Mouse (Mus musculus) liver, embryonic 11.5 days (tissue): ENCODE measurements at regions not wholly inside any gene's neighbourhood (a gene's known extent, or its start where the extent isn't known, plus 50 kb on each side); places are given as distances from the start of the nearest gene placed in this dataset.
"Not testable (repeated sequence)": the region's sequence is repeated elsewhere in the genome, so short reads cannot be mapped to it uniquely, and the experiment has no call there.

Experiments
- ATAC-seq: fragments of 200-750 bp; cut with Nextera tagmentation; replicated peaks from 2 replicates; pipeline ENCODE4 v1.8.0; 2017; ENCODE audit warnings: moderate number of reproducible peaks, mild to moderate bottlenecking, moderate TSS enrichment, moderate library complexity; ENCODE audit not compliant: low FRiP score
- DNase-seq: peaks from one replicate; pipeline ENCODE4 v3.0.0-alpha.2; 2017; ENCODE audit warnings: low spot score
- H3K27ac ChIP-seq: fragments of 300-500 bp; sonication (generic); 2 replicates; pipeline ENCODE4 v1.5.1; 2014; ENCODE audit warnings: mild to moderate bottlenecking, low read depth, low read length, control low read depth
- H3K27me3 ChIP-seq: fragments of 300-500 bp; sonication (generic); replicated peaks from 2 replicates; pipeline ENCODE4 v1.6.1; 2014; ENCODE audit warnings: low read length, mixed read lengths; ENCODE audit not compliant: control insufficient read depth, insufficient read depth
- H3K36me3 ChIP-seq: fragments of 300-500 bp; sonication (generic); 2 replicates; pipeline ENCODE4 v1.6.1; 2014; ENCODE audit warnings: mild to moderate bottlenecking, low read length, moderate library complexity, mixed read lengths; ENCODE audit not compliant: control insufficient read depth, insufficient read depth
- H3K4me1 ChIP-seq: fragments of 300-500 bp; sonication (generic); replicated peaks from 2 replicates; pipeline ENCODE4 v1.6.1; 2014; ENCODE audit warnings: low read length, mixed read lengths; ENCODE audit not compliant: control insufficient read depth, insufficient read depth
- H3K4me2 ChIP-seq: fragments of 300-500 bp; sonication (generic); 2 replicates; pipeline ENCODE4 v1.6.1; 2014; ENCODE audit warnings: mild to moderate bottlenecking, control low read depth, moderate library complexity
- H3K4me3 ChIP-seq: fragments of 300-500 bp; sonication (generic); 2 replicates; pipeline ENCODE4 v1.5.1; 2014; ENCODE audit warnings: low read depth, low read length, control low read depth
- H3K9ac ChIP-seq: fragments of 300-500 bp; sonication (generic); 2 replicates; pipeline ENCODE4 v1.6.1; 2014; ENCODE audit warnings: low read depth, low read length, control low read depth
- H3K9me3 ChIP-seq: fragments of 300-500 bp; sonication (generic); 2 replicates; pipeline ENCODE4 v1.6.1; 2016; ENCODE audit warnings: low read length, inconsistent platforms, mixed read lengths; ENCODE audit not compliant: control insufficient read depth
- whole genome bisulfite sequencing: fragments of 180-500 bp; shearing (Covaris S2); extraction: QIAGEN DNeasy Blood & Tissue Kit; methylation state at CpG from one replicate; pipeline ENCODE4 v1.1.7; 2014; 5-methylcytosine and 5-hydroxymethylcytosine counted together

GRCm38 (mm10) chr12:20884104-20884503 lies 106.2 kb upstream of the Asap2 start:
- not testable (repeated sequence) for H3K9me3 ChIP-seq, H3K36me3 ChIP-seq, H3K27me3 ChIP-seq, H3K4me3 ChIP-seq, H3K9ac ChIP-seq, H3K4me1 ChIP-seq, ATAC-seq, H3K4me2 ChIP-seq, H3K27ac ChIP-seq, DNase-seq
- WGBS = 66% methylated on average over 6 of the region's 6 CpGs

- Histone ChIP-seq H3K27ac (peak overlapping the region; percentile 58; the same call in 1 of the 2 replicates), H3K9ac (peak overlapping the region; percentile 86), H3K4me3 (peak overlapping the region; percentile 80), H3K4me2 (peak overlapping the region; percentile 63)
- peak; percentile 100 for ATAC-seq
- H3K27me3 ChIP-seq, H3K36me3 ChIP-seq, H3K9me3 ChIP-seq, H3K4me1 ChIP-seq: not testable (repeated sequence)
- WGBS = under 1% methylated on average over 74 of the region's 87 CpGs
- DNase-seq = peak; percentile 81
Observed at GRCm38 (mm10) chr12:20920653-20921397, 69.4 kb upstream of the Asap2 start.

- Histone ChIP-seq H3K4me3 (peak overlapping the region; percentile 80), H3K4me2 (peak overlapping the region; percentile 63)
- DNase-seq = peak; percentile 46
- 14% methylated on average over 11 of the region's 15 CpGs for WGBS
- H3K9ac ChIP-seq, H3K27ac ChIP-seq, H3K27me3 ChIP-seq, H3K36me3 ChIP-seq, H3K9me3 ChIP-seq, H3K4me1 ChIP-seq: not testable (repeated sequence)
- ATAC-seq = 0 out of 2 replicates have a peak, but pooled peaks have one; percentile 3
Observed at GRCm38 (mm10) chr12:20921398-20922023, 68.7 kb upstream of the Asap2 start.

- H3K27ac ChIP-seq, H3K4me2 ChIP-seq, H3K36me3 ChIP-seq, H3K9ac ChIP-seq, ATAC-seq, H3K9me3 ChIP-seq, H3K4me3 ChIP-seq, H3K4me1 ChIP-seq, H3K27me3 ChIP-seq: not testable (repeated sequence)
- DNase-seq = peak; percentile 42
- 24% methylated on average over 3 of the region's 3 CpGs for WGBS
Observed at GRCm38 (mm10) chr12:20928966-20929365, 61.3 kb upstream of the Asap2 start.
